Mouse (Mus musculus): ENCODE results near the gene Rfx7. TPM values are rescaled to one million over a fixed set of nuclear protein-coding genes. Genes with fewer than 3 reads are reported as not detected.
"Not testable (repeated sequence)": the region's sequence is repeated elsewhere in the genome, so short reads cannot be mapped to it uniquely, and the experiment has no call there.

Rfx7 gene
- polyA plus RNA-seq, 1 experiment from 2014 or later: 14.9 TPM

GRCm38 (mm10) chr9:72662691-72663533, 130.9 kb downstream of the Rfx7 start:
- H3K9me3 ChIP-seq (replicated peaks; ENCODE audit: control insufficient read depth, low read length, poor library complexity, severe bottlenecking): no peaks in the 10 kb centered on the region
- H3K4me1 ChIP-seq (ENCODE audit: control insufficient read depth, insufficient read depth, low read length): peaks cover 36% of the 10 kb centered on the region
- no peaks in the 10 kb centered on the region for H3K27me3 ChIP-seq (ENCODE audit: control insufficient read depth, insufficient read depth, low read depth, low read length)
- 0 out of 2 replicates have a peak, but pooled peaks cover 3% of the 10 kb centered on the region for H3K36me3 ChIP-seq (ENCODE audit: control insufficient read depth, insufficient read depth, low read length)
- peak overlapping the region; percentile 100 for H3K27ac ChIP-seq (ENCODE audit: low read length)
- H3K9ac ChIP-seq (ENCODE audit: low read depth, low read length): peak overlapping the region; percentile 99
- peak; percentile 52 for ATAC-seq
- H3K4me3 ChIP-seq (ENCODE audit: low read depth, low read length): peak overlapping the region; percentile 98
- WGBS: under 1% methylated on average over 50 of the region's 55 CpGs
- peak overlapping the region; percentile 80 for H3K4me2 ChIP-seq (ENCODE audit: low read length)

- Histone ChIP-seq H3K27me3 (ENCODE audit: control insufficient read depth, insufficient read depth, low read depth, low read length) (no peaks in the 10 kb centered on the region), H3K36me3 (ENCODE audit: control insufficient read depth, insufficient read depth, low read length) (0 out of 2 replicates have a peak, but pooled peaks cover 3% of the 10 kb centered on the region), H3K4me1 (ENCODE audit: control insufficient read depth, insufficient read depth, low read length) (peaks cover 36% of the 10 kb centered on the region), H3K27ac (ENCODE audit: low read length) (peak overlapping the region; percentile 100), H3K9ac (ENCODE audit: low read depth, low read length) (peak overlapping the region; percentile 99), H3K4me2 (ENCODE audit: low read length) (peak overlapping the region; percentile 80), H3K4me3 (ENCODE audit: low read depth, low read length) (peak overlapping the region; percentile 98), H3K9me3 (replicated peaks; ENCODE audit: control insufficient read depth, low read length, poor library complexity, severe bottlenecking) (no peaks in the 10 kb centered on the region)
- 6% methylated on average over 10 of the region's 10 CpGs for WGBS
- no peak for ATAC-seq
Measured at GRCm38 (mm10) chr9:72663534-72663918, 131.5 kb downstream of the Rfx7 start.

GRCm38 (mm10) chr9:72664409-72665351, 132.6 kb downstream of the Rfx7 start:
- Histone ChIP-seq H3K27me3 (ENCODE audit: control insufficient read depth, insufficient read depth, low read depth, low read length) (no peaks in the 10 kb centered on the region), H3K4me1 (ENCODE audit: control insufficient read depth, insufficient read depth, low read length) (peaks cover 40% of the 10 kb centered on the region), H3K4me3 (ENCODE audit: low read depth, low read length) (peak overlapping the region; percentile 98), H3K36me3 (ENCODE audit: control insufficient read depth, insufficient read depth, low read length) (0 out of 2 replicates have a peak, but pooled peaks cover 3% of the 10 kb centered on the region), H3K4me2 (ENCODE audit: low read length) (peak overlapping the region; percentile 80), H3K27ac (ENCODE audit: low read length) (peak overlapping the region; percentile 100), H3K9ac (ENCODE audit: low read depth, low read length) (peak overlapping the region; percentile 99), H3K9me3 (replicated peaks; ENCODE audit: control insufficient read depth, low read length, poor library complexity, severe bottlenecking) (no peaks in the 10 kb centered on the region)
- no peak for ATAC-seq
- WGBS: 22% methylated on average over 12 of the region's 12 CpGs

- 45% methylated on average over 7 of the region's 7 CpGs for WGBS
- H3K4me1 ChIP-seq (ENCODE audit: control insufficient read depth, insufficient read depth, low read length): peaks cover 45% of the 10 kb centered on the region
- H3K9ac ChIP-seq (ENCODE audit: low read depth, low read length): no peak overlapping the region; the same call in 1 of the 2 replicates
- 0 out of 2 replicates have a peak, but pooled peaks cover 6% of the 10 kb centered on the region for H3K36me3 ChIP-seq (ENCODE audit: control insufficient read depth, insufficient read depth, low read length)
- H3K9me3 ChIP-seq (replicated peaks; ENCODE audit: control insufficient read depth, low read length, poor library complexity, severe bottlenecking): no peaks in the 10 kb centered on the region
- peak overlapping the region; percentile 100 for H3K27ac ChIP-seq (ENCODE audit: low read length)
- no peaks in the 10 kb centered on the region for H3K27me3 ChIP-seq (ENCODE audit: control insufficient read depth, insufficient read depth, low read depth, low read length)
- H3K4me3 ChIP-seq (ENCODE audit: low read depth, low read length): 0 out of 2 replicates have a peak overlapping the region, but pooled peaks have one; percentile 7
- no peak for ATAC-seq
- peak overlapping the region; percentile 80 for H3K4me2 ChIP-seq (ENCODE audit: low read length)
Measured at GRCm38 (mm10) chr9:72665517-72665916, 133.5 kb downstream of the Rfx7 start.

- peaks cover 41% of the 10 kb centered on the region for H3K4me1 ChIP-seq (ENCODE audit: control insufficient read depth, insufficient read depth, low read length)
- ATAC-seq; H3K9me3 ChIP-seq (replicated peaks; ENCODE audit: control insufficient read depth, low read length, poor library complexity, severe bottlenecking); H3K27ac ChIP-seq (ENCODE audit: low read length); H3K27me3 ChIP-seq (ENCODE audit: control insufficient read depth, insufficient read depth, low read depth, low read length); H3K9ac ChIP-seq (ENCODE audit: low read depth, low read length); H3K4me2 ChIP-seq (ENCODE audit: low read length); H3K4me3 ChIP-seq (ENCODE audit: low read depth, low read length); H3K36me3 ChIP-seq (ENCODE audit: control insufficient read depth, insufficient read depth, low read length): not testable (repeated sequence)
- WGBS: 71% methylated on average over 6 of the region's 8 CpGs
Measured at GRCm38 (mm10) chr9:72666352-72667021, 134.4 kb downstream of the Rfx7 start.

GRCm38 (mm10) chr9:72667126-72667525, 135.1 kb downstream of the Rfx7 start:
- WGBS: 83% methylated on average over 3 of the region's 3 CpGs
- Histone ChIP-seq H3K9me3 (replicated peaks; ENCODE audit: control insufficient read depth, low read length, poor library complexity, severe bottlenecking) (no peaks in the 10 kb centered on the region), H3K27ac (ENCODE audit: low read length) (no peak overlapping the region), H3K4me3 (ENCODE audit: low read depth, low read length) (no peak overlapping the region), H3K27me3 (ENCODE audit: control insufficient read depth, insufficient read depth, low read depth, low read length) (no peaks in the 10 kb centered on the region), H3K4me2 (ENCODE audit: low read length) (no peak overlapping the region), H3K4me1 (ENCODE audit: control insufficient read depth, insufficient read depth, low read length) (peaks cover 41% of the 10 kb centered on the region), H3K9ac (ENCODE audit: low read depth, low read length) (no peak overlapping the region), H3K36me3 (ENCODE audit: control insufficient read depth, insufficient read depth, low read length) (peaks cover 8% of the 10 kb centered on the region; the same call in 1 of the 2 replicates)
- no peak for ATAC-seq

- Histone ChIP-seq H3K9ac (ENCODE audit: low read depth, low read length) (no peak overlapping the region), H3K9me3 (replicated peaks; ENCODE audit: control insufficient read depth, low read length, poor library complexity, severe bottlenecking) (no peaks in the 10 kb centered on the region), H3K27me3 (ENCODE audit: control insufficient read depth, insufficient read depth, low read depth, low read length) (no peaks in the 10 kb centered on the region), H3K4me2 (ENCODE audit: low read length) (no peak overlapping the region), H3K4me1 (ENCODE audit: control insufficient read depth, insufficient read depth, low read length) (peaks cover 34% of the 10 kb centered on the region), H3K36me3 (ENCODE audit: control insufficient read depth, insufficient read depth, low read length) (peaks cover 8% of the 10 kb centered on the region; the same call in 1 of the 2 replicates), H3K27ac (ENCODE audit: low read length) (no peak overlapping the region), H3K4me3 (ENCODE audit: low read depth, low read length) (no peak overlapping the region)
- 67% methylated on average over 7 of the region's 7 CpGs for WGBS
- no peak for ATAC-seq
Measured at GRCm38 (mm10) chr9:72669383-72669782, 137.3 kb downstream of the Rfx7 start.

- no peaks in the 10 kb centered on the region for H3K27me3 ChIP-seq (ENCODE audit: control insufficient read depth, insufficient read depth, low read depth, low read length)
- H3K36me3 ChIP-seq (ENCODE audit: control insufficient read depth, insufficient read depth, low read length): peaks cover 23% of the 10 kb centered on the region
- H3K4me1 ChIP-seq (ENCODE audit: control insufficient read depth, insufficient read depth, low read length): peaks cover 9% of the 10 kb centered on the region
- no peak overlapping the region for H3K4me3 ChIP-seq (ENCODE audit: low read depth, low read length)
- H3K9me3 ChIP-seq (replicated peaks; ENCODE audit: control insufficient read depth, low read length, poor library complexity, severe bottlenecking): no peaks in the 10 kb centered on the region
- no peak overlapping the region for H3K9ac ChIP-seq (ENCODE audit: low read depth, low read length)
- no peak for ATAC-seq
- 31% methylated on average over 2 of the region's 2 CpGs for WGBS
- no peak overlapping the region for H3K4me2 ChIP-seq (ENCODE audit: low read length)
- H3K27ac ChIP-seq (ENCODE audit: low read length): no peak overlapping the region
Measured at GRCm38 (mm10) chr9:72672361-72672760, 140.3 kb downstream of the Rfx7 start.
